Mouse (Mus musculus) adrenal gland, adult 18-20 months (tissue): ENCODE measurements around the gene Gm28048. TPM values are rescaled to one million over a fixed set of nuclear protein-coding genes. Genes with fewer than 3 reads are reported as not detected.

Source experiments
- DNase-seq, 2 experiments: peaks; one replicate each; pipeline ENCODE4 v3.0.0; 2021 to 2022; ENCODE audit warnings: low spot score in 2 of 2
- total RNA-seq, 2 experiments: library from RNA; stranded (reverse); gene quantifications; 1 replicate in 1 of 2; 2 replicates in 1 of 2; pipeline ENCODE4 v1.2.3; 2021

The Gm28048 gene
- total RNA-seq, 2 experiments from 2014 or later = 23.9 to 39.5 TPM

- peak; percentile 92 to 95 for DNase-seq
Observed at GRCm38 (mm10) chr11:22990393-22991126, 8.7 kb upstream of the Gm28048 start, which contains the start of gene Cct4. TSS of gene Cct4 (plus strand) at chr11:22990519.

- DNase-seq = no peak
Observed at GRCm38 (mm10) chr11:22989786-22990185, 7.9 kb upstream of the Gm28048 start.

DNA sequence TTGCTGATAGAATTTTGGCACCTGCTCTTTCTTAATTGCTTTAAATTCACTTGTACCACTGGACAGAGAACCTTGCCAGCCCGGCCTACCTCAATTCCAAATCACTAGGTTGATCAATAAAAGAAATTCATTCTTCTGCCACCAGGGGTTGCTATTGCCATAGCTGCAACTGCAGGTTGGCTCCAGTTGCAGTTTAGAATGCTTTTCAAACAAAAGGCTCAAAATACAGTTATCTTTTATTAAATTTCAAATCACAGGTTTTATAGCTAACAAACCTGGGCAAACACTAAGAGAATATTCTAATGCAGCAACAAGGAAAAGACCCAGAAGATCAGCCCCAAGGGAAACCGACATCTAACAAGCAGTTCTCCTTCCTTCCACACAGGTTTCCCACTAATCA, 5.5 kb upstream of the Gm28048 start:
- DNase-seq = no peak

GRCm38 (mm10) chr11:22985510-22985909, 3.6 kb upstream of the Gm28048 start:
- no peak for DNase-seq

GRCm38 (mm10) chr11:22982846-22983245, 956 bp upstream of the Gm28048 start:
- no peak for DNase-seq

GRCm38 (mm10) chr11:22981543-22981950, 343 bp downstream of the Gm28048 start:
- no peak for DNase-seq

- no peak for DNase-seq
Observed at GRCm38 (mm10) chr11:22981041-22981440, 849 bp downstream of the Gm28048 start.

GRCm38 (mm10) chr11:22979221-22979620, 2.7 kb downstream of the Gm28048 start:
- no peak for DNase-seq

- no peak for DNase-seq
Observed at GRCm38 (mm10) chr11:22978711-22979110, 3.2 kb downstream of the Gm28048 start.

DNA sequence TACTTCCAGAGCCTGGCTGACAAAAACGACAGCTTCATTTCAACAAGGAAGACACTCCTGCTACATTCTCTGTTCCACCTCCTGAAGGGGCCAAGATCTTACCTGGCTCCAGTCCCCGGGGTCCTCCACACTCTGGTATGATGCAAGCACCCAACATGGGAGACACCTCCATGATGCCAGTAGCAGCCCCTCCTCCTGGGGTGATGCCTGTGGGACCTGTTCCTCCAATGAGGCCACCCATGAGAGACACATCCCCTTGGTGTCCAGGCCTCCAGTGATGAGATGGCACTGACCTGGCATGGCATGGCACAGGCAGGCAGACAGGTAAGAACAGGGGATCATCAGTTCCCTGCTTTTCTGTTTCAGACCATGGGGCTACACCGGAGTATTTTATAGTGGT, 3.7 kb downstream of the Gm28048 start:
- DNase-seq = no peak

DNA sequence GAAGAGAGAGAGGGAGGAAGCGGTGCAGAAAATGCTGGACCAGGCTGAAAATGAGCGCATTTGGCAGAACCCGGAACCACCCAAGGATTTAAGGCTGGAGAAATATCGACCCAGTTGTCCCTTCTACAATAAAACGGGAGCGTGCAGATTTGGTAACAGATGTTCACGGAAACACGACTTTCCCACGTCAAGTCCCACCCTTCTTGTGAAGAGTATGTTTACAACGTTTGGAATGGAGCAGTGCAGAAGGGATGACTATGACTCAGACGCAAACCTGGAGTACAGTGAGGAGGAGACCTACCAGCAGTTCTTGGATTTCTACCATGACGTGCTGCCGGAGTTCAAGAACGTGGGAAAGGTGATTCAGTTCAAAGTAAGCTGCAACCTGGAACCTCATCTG, 8.3 kb downstream of the Gm28048 start:
- no peak for DNase-seq

DNA sequence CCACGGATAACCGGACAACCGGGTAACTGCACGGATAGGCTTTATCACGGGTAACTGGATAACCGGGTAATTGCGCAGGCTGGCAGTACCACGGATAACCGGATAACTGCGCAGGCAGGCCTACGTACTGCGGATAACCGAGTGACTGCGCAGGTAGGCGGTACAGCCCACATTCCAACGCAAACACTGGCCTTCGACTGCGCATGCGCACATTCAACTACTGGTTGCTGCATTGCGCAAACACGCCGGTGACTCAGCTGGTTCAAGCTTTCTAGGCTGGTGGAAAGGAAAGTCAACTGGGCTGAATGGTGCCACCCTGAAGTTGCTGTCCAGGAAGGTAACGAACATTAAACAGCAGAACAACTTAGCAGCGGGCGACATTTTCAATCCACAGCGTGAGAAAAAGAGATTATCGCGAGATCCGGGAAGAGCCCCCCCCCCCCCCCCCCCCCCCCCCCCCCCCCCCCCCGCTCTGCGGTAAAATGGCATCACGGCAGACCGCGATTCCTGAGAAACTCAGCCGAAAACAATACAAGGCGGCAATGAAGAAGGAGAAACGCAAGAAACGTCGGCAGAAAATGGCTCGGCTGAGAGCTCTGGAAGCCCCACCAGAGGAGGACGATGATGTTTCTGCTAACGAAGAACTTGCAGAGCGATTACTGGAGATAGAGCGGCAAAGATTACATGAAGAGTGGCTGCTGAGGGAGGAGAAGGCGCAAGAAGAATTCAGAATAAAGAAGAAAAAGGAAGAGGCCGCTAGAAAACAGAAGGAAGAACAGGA, 9.0 kb downstream of the Gm28048 start:
- DNase-seq = peak; percentile 77 to 79

GRCm38 (mm10) chr11:22971835-22972709, 9.8 kb downstream of the Gm28048 start, which contains the start of gene Zrsr1:
TSS of gene Zrsr1 (plus strand) at chr11:22972005.
- peak; percentile 54 to 58 for DNase-seq

DNA sequence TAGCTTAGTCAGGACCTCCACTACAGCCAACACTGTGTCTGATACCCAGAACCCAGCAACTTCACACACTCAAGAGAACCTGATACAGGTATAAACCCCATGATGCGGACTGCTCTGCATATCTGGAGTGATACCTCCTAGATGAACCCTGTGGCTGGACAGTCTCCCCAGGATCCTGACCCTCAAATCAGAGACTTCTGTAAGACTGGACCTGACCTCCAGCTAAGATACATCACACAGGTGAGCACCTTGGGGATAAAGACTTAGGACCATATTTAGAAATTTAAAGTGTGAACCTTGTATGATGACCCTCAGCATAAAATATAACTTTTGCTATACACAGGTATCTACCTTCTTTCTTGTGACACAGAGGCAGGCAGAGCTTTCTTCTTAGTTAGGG, 11.3 kb downstream of the Gm28048 start:
- no peak for DNase-seq

DNA sequence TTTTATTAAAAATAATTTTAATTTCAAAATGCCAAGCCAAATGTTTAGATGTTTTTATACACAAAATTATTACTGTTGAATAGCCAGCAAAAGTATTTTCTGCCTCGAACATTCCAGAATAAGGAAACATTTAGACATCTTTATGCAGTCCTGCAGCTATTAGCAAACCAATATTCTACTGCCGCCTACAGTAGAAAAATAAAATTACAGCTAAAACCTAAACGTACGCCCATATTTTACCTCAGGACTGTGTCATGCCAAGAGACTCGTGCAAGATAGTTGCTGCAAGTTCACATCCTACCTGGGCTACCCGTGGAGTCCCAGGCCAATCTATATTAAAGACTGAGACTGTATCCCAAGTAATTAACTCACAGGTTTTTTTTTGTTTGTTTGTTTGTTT, 12.4 kb downstream of the Gm28048 start:
- DNase-seq = no peak

DNA sequence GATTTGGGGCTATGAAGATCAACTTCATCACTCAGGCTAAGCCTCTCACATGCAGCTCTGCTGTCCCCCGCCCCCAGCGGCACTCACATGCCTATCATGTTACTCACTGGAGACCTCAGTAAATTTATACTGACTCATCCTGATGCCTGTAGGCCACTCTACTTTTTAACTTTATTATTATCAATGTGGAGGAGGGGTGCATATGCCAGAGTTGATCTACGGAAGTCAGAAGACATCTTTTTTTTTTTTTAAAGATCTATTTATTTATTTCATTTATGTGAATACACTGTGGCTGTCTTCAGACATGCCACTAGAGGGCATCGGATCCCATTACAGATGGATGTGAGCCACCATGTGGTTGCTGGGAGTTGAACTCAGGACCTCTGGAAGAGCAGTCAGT, 16.4 kb downstream of the Gm28048 start:
- DNase-seq = peak in 1 of 2 experiments; percentile 41

GRCm38 (mm10) chr11:22964401-22964800, 17.5 kb downstream of the Gm28048 start:
- no peak for DNase-seq

GRCm38 (mm10) chr11:22962101-22962500, 19.8 kb downstream of the Gm28048 start:
- DNase-seq = no peak

- no peak for DNase-seq
Observed at GRCm38 (mm10) chr11:22957791-22958374, 24.0 kb downstream of the Gm28048 start.

DNA sequence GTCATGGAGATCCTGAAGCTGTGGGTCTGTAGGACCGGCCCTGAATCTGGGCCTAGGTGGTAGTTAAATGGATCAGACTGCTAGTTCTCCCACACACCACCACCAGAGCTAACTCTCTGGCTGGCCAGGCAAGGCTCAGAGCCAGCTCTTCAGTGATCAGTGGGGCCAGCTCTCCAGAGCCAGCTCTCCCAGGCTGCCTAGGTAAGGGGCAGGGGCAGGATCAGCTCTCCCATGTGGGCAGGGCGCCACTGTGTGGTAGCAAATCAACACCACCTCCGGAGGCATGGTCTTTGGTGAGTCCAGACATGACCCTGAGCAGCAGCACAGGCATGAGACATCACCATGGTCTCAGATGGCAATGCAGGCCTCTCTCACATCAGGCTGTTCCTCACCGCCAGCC, 25.1 kb downstream of the Gm28048 start:
- DNase-seq = peak; percentile 71 to 76

GRCm38 (mm10) chr11:22956346-22956745, 25.5 kb downstream of the Gm28048 start:
- DNase-seq = no peak
